Mouse (Mus musculus) CD8-positive naive resting alpha-beta T cell, adult 57 days (primary cell): ENCODE measurements around the gene Thnsl2. TPM values are rescaled to one million over a fixed set of nuclear protein-coding genes. Genes with fewer than 3 reads are reported as not detected.

Experiments
- total RNA-seq: library from RNA; stranded (reverse); gene quantifications from one replicate; pipeline ENCODE4 v1.2.4, GENCODE M21; 2023

The Thnsl2 gene
- total RNA-seq = 0.86 TPM

GRCm38 (mm10) chr6:71143894-71144455, at the start of gene Thnsl2:
TSS of gene Thnsl2 (minus strand) at chr6:71144439.

Other genes with a start within 250 kb of the Thnsl2 start
- not detected for gene Tex37, start 225.5 kb downstream of the Thnsl2 start, total RNA-seq
- gene Foxi3, start 187.9 kb downstream of the Thnsl2 start, total RNA-seq = not detected
- not detected for gene Fabp1, start 55.4 kb upstream of the Thnsl2 start, total RNA-seq
- 36.2 TPM for gene Krcc1, start 127.2 kb upstream of the Thnsl2 start, total RNA-seq
- gene Smyd1, start 177.8 kb upstream of the Thnsl2 start, total RNA-seq = 1.2 TPM
- gene Cd8b1, start 178.3 kb upstream of the Thnsl2 start, total RNA-seq = 734 TPM
- 666 TPM for gene Cd8a, start 229.0 kb upstream of the Thnsl2 start, total RNA-seq